Mouse (Mus musculus) gastrocnemius, postnatal 25 days (tissue): ENCODE results near the gene Bcan. TPM values are rescaled to one million over a fixed set of nuclear protein-coding genes. Genes with fewer than 3 reads are reported as not detected.
A peak's percentile ranks its signal among the peaks of the same experiment; 100 is the strongest.

Experiments
- DNase-seq: peaks from one replicate; pipeline ENCODE4 v3.0.0; 2022
- total RNA-seq, 2 experiments: library from RNA; stranded (reverse); gene quantifications; 1 replicate in 1 of 2; 2 replicates in 1 of 2; pipeline ENCODE4 v1.2.3; 2021

Bcan gene
- total RNA-seq, 2 experiments from 2014 or later = not detected

DNA sequence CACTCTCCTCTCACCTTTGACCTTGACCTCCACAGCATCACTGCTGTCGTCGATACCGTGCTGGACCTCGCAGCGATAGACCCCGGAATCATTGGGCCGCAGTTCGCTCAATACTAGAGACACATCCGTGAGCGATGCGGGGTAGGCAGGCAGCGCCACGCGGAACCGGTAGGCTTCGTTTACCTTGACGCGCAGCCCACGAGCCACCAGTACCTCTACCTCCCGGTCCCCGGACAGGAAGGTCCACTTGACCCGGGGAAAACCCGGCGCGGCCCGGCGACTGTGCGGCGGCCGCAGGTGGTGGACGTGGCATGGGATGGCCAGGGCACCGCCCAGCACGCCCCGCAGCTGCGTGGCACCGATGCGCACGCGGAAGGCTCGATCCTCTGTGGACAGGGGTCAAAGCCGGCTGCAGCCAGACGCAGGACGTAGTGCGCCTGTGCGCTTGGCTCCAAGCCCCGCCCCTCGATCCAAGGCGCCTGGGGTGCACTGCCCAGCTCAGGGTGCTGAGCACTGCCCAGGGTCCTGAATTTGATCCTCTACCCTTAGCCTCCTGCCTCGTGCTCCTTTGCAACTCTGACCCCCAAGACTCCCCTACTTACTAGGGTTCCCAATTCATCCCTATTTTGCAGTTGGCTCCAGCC is 2.9 kb downstream of the Bcan start:
- no peak for DNase-seq

DNA sequence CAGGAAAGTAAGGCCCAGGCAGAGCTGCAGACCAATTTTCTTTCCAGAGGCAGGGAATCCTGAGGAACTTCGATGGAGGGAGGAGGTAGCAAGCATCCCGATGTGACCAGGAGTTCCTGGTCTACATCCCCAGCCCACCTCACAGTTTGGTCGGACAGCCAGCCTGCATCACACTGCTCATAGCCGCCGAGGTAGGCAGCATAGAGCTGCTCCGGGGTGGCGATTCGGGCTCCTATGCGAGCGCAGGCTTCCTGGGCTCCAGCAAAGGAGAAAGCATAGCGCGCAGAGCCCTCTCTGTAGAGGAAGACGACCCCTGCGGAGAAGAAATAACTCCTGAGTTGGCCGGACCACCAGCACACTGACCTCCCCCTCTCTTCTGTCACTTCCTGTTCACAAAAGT is 3.6 kb downstream of the Bcan start:
- DNase-seq = no peak

DNA sequence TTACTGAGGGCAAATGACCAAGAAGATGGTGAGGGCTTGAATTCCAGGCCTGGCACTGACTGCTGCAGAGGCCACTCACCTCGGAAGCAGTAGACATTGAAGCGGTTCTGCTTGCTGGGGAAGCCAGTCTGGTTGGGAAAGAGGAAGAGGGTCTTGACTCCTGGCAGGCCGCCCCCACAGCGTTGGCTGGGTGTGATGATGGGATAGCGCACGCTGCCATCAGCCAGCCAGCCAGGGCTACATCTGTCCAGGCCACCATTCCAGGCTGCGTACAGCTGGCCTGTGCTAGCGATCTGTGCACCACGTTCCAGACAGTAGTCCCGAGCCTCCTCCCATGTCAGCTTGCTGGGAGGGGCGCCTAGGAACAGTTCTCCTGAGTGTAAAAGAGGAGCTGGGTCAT is 4.7 kb downstream of the Bcan start:
- no peak for DNase-seq

DNA sequence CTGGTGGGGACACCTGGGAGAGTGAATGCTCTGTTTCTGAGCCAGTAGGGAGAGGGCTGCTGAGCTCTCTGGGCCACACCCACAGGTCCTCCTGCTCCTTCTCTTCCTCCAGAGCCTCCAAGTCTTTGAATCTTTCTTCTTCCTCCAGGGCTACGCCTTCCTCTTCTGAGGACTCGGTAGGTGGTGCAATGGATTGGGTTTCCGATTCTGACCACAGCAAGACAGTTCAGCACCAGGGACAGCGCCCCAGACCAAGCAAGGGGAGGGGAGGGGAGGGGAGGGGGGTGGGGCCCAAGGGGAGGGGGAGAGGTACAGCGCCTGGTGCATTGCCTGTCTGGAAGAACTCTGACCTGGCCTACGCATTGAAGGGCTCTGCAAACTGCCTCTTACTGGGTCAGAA is 6.6 kb downstream of the Bcan start:
- DNase-seq = no peak

DNA sequence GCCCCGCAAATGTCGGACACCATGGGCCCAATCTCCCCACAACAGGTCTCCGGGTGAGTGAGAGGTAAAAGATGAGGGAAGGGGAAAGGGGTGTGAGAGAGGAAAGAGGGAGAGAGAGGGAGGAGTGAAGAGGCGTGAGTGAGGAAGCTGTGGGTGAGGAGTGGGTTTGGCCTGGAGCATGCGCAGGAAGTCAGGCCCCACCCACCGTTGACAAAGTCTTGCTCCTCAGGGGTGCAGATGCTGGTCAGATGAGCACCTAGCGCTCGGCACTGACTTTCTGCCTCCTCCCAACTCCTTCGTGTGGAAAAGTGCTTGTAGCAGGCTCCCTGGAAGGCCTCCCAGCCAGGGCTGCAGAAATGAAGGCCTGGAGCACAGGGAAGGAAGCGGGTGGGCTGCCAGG is 10.1 kb downstream of the Bcan start:
- DNase-seq = no peak

DNA sequence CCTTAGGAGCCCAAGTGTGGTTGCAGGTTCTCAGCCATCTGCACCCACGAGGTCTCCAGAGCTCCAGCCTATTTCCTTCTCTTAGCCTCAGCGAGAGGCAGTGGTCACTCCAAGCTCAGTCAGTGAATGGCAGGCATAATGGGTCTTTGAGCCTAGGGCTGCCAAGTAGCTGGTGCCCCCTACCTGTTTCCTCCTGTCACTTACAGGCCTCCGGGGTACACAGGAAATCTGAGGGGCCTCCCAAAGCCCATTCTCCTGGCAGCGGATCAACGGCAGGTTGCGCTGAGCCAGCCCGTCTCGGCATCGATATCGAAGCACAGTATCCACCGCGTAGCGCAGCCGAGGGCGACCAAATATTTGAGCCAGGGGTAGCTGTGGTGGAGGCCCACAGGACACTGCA is 12.0 kb downstream of the Bcan start:
- no peak for DNase-seq

DNA sequence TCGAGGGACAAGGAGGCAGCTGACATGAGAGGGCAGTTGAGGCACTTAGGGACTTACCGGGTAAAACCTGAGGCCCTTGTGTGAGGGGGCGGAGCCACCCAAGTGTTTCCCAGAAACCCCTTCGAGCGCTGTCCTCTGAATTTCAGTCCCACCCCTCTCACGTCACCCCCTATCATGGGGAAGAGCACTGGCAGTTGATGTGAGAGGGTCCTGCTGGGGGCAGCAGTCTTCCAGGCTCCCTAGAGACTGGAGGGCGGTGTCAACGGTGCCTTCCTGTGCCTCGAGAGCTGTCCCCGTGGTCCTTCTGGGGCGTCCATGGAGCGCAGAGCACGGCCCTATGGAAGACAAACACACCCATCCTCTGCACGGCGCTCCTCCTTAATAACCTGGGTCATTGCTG is 12.4 kb downstream of the Bcan start:
- DNase-seq = no peak

DNA sequence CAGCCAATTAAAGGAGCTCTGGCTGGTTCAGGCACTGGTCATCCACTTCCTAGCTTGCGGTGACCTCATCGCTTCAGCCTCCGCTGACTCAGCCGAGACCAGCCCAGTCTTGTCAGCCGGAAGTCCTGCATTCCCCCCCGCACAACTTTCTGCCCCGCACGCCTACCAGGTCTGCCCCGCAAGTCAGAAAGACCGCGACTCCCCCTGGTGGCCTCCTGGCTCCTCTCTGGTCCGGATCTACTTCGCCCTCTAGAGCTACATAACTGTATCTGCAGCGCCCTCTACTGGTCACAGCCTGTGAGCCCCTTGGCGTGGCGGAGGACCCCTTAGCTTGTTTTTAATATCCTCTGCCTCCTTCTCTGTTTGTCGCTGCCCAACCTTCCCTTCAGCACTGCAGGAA is 13.2 kb downstream of the Bcan start:
- DNase-seq = peak; percentile 87

DNA sequence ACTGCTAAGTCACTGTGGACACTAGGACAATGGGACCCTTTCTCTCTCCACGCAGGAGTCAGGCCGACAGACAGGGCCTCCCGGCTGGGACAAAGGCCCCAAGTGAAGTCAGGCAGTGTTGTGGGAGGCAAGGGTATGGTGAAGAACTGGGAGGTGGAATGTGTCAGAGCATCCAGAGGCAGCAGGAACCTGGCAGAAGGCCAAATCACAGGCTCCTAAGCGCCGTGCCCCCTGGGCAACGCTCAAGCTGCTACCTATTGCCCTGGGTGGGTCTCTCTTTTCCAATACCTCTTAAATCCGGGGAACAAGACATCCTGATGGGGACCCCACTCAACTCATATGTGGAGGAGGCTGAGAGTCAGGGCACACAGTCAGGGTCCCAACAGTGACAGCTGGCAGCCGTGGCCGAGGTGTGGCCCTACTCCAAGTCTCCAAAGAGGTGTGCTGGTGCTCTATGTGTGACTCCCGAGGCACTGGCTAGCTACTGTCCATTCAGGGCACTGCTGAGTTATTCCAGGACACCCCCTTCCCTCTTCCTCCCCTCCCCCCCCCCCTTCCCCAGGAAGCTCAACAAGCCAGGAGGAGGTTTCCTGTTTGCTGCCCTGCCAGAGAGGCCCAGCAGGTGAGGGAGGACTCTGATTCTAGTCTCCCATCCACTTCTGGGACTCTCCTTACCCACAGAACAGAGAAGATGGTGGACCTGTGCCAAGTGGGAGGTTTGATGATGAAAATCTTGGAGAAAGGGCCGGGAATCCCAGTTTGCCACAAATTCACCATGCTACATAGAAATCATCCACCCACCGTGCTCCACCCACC is 14.3 kb downstream of the Bcan start:
- no peak for DNase-seq

DNA sequence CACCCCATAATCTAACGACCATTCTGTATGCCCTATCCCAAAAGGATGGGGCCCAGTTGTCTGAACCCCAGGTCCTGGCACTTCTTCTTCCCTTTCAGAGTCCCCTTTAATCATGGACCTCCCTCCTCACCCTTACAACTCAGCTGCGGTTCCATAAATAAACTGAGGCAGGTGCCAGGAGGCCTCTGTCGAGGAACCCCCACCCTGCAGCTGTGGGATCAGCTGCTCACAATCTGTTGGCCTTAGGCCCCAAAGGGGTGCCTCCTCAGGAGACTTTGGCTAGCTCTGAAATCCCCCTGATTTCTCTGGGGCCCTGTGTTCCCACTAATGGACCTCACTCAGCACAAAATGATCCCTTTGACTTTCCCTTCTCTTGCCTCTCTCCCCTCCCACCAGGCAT is 15.9 kb downstream of the Bcan start:
- DNase-seq = no peak

DNA sequence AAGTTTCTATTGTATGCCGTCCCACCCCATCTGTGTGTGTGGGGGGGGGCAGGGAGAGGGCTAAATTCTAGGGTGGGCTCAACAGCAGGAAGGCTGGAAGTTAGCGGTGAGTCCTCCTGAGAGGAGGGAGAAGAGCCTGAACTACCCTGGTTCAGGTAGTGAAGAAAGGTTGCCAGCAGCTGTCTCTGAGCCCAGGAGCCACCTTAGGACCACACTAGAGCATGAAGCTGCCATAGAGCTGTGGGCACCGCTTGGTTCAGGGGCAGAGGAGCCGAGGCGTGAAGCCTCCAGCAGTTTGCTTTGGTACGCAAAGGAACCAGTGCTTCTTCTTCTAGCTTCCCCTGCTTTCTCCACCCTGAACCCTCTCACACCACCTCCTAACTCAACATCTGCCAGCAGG is 16.4 kb downstream of the Bcan start:
- DNase-seq = no peak

DNA sequence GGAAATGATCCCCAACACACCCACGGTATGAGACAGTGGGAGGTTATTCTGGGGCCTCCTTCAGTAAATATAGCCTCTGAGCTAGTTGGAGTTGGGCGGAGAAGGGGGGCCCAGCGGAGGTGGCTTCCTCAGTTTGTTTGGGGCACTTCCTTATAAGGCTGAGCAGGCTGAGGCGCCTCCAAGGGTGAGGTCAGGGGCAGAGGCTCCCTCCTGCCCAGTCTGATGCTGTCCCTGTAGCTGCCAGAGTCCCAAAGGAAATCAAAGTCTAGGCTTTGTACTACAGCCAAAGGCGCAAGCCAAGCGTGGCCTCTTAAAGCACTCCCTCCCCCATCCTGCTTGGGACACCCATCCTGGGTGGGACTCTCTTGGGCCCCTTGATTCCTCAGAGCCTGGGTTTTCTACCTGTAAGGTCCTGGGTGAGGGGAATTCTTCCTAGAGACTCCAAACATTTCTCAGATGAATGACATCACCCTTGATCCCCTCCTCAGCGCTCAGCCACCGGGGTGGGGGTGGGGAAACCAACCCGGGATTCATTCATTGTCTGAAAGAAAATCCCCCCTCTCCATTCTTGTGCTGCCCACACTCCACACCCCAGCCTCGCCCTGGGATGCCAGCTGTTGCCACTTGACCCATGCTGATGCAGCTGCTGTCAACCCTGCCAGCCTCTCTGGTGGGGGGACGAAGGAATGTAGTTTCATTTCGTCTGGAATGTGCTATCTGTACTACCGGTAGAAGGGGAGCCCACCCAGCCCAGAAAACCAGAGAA is 17.0 kb downstream of the Bcan start:
- peak; percentile 68 for DNase-seq

DNA sequence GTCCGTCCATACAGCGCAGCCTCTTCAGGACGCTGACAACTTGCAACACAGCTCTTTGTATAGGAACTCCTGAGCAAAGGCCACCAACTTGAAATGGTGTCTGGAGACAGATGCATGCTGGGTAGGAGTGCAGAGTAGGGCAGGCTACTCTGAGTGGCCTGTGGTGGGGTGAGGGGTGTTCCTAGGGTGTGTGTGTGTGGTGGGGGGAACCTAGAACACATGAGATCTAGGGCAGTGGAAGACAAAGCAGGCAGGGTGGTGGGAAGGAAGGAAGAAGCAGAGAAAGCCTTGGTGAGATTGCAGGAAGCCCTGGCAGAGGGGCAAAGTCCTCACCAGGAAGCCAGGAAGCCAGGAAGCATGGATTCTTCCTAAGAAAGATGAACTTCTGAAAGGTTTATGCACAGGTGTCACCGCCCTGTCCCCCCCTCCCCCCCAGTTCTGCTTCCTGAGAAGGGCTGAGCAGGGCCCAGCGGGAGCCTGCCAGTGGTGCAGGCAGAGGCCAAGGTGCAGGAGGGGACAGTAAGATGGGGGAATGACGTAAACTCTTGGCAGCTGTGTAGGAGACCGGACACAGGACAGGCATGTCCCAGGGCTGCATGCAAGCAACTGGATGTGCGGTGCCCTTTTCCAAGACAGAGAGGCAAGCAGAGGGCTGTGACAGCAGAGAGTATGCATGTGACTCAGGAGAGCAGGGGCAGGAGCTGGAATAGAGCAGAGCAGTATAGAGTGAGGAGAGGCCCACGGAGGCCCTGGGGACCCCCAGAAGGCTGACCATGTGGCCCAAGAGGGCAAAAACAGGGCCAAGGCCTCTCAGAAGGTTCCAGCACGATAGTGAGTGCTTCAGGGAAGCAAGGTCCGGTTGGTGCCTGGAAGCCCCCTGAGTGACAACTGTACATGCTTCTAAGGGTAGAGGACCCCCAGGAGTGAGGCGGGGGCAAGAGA is 17.9 kb downstream of the Bcan start:
- peak; percentile 82 for DNase-seq

DNA sequence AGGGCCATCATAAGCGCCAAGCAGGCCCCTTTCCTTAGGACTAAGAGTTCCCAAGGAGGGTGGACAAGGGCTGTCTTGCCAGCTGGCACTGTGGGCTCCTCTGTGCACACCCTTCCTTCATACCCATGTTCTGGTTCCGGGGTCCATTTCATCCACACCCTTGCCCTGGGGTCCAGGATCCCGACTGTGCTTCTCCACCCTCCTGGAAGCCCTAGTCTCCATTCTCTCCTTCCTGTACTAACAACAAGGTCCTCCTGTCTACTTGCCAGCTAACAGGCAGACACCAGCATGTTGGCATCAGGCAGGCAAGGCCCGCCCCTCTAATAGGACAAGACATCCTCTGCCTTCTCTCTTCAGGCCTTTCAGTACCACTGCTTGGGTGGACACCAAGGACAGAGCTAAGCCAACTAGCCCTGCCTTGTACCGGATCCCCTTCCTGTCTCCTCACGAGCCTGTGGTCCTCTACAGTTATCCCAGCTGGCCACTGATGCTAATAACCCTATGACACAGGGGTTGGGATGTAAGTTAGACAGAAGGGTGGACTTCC is 18.7 kb downstream of the Bcan start:
- no peak for DNase-seq

DNA sequence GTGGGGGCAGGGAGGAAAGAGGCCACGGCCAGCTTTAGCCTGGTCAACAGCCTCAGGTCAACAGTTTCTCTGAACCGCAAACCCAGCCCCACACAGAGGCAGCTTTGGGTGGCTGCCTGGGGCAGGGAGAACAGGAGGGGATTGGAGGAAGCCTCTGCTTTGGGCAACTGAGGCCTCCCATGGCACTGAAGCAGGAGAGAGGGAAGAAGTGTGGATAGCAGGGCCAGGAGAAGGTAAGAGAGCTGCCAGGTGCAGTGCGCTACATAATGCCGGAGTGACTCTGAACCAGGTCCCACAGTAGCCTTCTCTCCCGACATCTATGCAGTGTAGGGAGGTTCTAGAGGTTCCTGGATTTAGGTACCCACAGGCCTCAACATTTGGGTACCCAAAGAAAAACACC is 19.3 kb downstream of the Bcan start:
- no peak for DNase-seq

DNA sequence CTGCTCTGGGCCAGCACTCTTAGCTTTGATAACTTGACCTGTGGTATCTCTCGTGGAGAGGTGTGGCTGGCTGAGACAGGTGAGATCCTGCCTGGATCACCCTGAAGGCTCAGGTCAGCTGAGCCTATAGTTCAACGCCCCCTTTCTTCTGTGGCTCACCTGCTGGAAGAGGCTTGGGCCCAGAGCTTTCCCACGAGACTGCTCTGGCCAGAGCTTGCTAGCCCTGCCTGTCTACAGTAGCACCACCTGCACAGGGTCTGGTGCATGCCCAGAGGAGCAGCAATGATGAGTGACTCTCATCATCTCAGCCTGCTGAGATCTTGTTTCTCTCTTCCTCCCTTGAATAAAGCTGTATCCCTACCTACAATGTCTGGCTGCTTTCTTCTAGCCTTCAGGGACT is 19.9 kb downstream of the Bcan start:
- no peak for DNase-seq

DNA sequence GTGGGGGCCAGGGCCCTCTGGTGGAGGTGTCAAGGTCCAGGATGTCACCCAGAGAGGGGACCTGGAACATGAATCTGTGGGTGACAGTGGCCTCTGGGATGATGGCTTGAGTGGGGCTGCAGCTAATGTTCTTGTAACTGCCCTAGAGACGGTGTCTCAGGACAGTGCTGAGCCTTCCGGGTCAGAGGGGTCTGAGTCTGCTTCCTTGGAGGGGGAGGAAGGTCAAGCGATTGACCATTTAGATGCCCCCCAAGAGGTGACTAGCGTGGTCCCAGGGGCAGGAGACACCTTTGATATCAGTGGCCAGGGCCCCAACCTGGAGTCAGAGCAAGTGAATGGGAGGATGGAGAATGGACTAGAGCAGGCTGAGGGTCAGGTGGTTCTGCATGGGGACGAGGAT is 20.5 kb downstream of the Bcan start:
- DNase-seq = no peak

DNA sequence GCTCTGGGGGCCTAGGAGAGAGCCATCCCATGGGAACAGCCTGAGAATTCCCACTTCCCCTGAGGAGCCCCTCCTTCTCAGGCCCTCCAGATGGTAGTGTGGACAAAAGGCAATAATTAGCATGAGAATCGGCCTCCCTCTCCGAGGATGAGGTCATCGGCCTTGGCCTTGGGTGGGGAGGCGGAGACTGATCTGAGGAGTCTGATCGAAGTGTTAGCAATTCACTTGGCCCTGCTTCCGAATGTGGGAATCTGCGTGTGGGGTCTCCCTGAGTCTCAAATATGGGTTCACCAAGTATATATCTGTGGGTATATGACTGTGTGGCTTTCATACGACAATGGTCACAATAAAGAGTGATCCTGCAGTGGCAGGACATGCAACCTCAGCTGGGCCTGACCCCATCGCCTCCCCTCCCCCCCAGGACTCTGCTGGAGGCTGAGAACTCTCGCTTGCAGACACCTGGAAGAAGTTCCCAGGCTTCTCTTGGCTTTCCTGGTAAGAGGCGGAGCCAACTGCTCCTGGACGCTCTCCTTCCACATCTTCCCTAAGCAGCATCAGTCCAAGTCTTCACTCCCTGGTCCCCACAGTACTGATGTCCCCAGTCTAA is 25.5 kb downstream of the Bcan start:
- peak; percentile 32 for DNase-seq

DNA sequence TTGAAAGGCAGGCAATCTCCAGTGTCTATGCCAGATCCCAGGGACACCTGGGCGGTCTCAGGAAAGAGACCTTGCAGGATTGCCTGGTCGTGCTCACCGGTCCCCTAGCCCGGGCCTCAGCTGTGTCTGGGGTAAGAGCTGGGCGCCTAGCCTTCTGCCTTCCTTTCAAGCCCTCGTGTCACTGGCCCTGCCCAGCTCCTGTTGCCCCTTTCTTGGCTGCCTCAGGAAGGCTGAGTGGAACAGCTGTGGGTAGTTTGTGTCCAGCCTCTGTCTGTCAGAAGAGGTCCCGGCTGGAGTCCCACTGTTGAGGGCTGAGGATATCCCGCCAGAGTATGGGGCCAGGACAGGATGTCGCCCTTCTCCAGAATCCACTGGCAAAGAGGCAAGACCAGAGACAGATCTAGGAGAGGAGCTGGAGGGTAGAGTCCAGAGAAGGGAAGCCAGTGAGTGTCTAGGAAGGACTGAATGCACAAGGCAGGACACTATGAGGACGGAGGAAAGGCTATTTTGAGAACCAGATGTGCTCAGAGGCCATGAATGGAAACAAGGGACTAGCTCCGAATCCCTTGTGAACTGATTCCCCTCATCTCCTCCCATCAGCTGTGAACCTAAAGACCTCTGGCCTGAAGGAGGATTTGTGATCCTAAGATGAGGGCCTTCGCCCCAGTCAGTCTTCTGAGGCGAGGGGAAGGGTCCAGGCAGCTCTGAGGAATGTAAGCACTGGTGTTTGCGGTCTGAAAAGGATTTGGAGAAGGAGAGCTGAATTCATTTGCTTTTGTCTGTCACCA is 26.2 kb downstream of the Bcan start:
- no peak for DNase-seq

DNA sequence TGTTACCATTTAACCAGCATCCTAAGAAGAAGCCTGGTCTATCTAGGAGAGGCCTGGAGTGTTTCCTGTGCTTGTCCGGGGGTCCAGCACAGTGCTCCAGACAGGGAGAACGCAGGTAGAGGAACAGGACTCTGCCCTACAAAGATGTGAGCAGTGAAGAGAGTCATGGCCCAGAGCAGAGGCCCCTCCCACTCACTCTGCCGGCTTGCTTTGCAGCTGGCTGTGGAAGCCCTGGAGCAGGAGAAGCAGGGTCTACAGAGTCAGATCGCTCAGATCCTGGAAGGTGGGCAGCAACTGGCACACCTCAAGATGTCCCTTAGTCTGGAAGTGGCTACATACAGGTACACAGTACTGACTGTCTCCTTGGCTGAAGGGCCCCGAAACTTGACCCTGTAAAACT is 27.3 kb downstream of the Bcan start:
- no peak for DNase-seq
